Mouse (Mus musculus) left cerebral cortex, adult 2 months (tissue): ENCODE data around the gene Hist1h3f. TPM values are rescaled to one million over a fixed set of nuclear protein-coding genes. Genes with fewer than 3 reads are reported as not detected.
"Not testable (repeated sequence)": the region's sequence is repeated elsewhere in the genome, so short reads cannot be mapped to it uniquely, and the experiment has no call there.

Source experiments
- DNase-seq, 2 experiments: peaks; one replicate each; pipeline ENCODE4 v3.0.0; 2021 to 2022; ENCODE audit warnings: low spot score in 2 of 2, mixed read lengths in 1 of 2; ENCODE audit errors: extremely low spot score in 1 of 2
- H3K27ac ChIP-seq: fragments of 200-600 bp; 2 replicates; pipeline ENCODE4 v1.8.1; 2022
- H3K4me3 ChIP-seq: fragments of 200-600 bp; 2 replicates; pipeline ENCODE4 v1.8.1; 2022
- CTCF ChIP-seq: fragments of 200-600 bp; IDR thresholded peaks from 2 replicates; pipeline ENCODE4 v1.8.1; 2022; ENCODE audit warnings: antibody characterized with exemption, mild to moderate bottlenecking, moderate library complexity
- intact Hi-C: fragments of 180-260 bp; cut with DNase I; formaldehyde crosslinking; loops from one replicate; pipeline ENCODE4 v1.15.1; 2025
- total RNA-seq, 2 experiments: library from RNA; stranded (reverse); gene quantifications; 2 replicates each; pipeline ENCODE4 v1.2.3; 2021

Hist1h3f gene
- total RNA-seq, 2 experiments from 2014 or later = 12.9 to 15.5 TPM

- intact Hi-C loops = no loop called here
- TF ChIP-seq CTCF = no peak
- Histone ChIP-seq H3K27ac (no peak overlapping the region), H3K4me3 (no peak overlapping the region)
- DNase-seq = no peak
Measured at GRCm38 (mm10) chr13:23546694-23547093, 2.8 kb downstream of the Hist1h3f start.

GRCm38 (mm10) chr13:23550761-23551145 is 6.9 kb downstream of the Hist1h3f start:
- Histone ChIP-seq H3K4me3 (peak overlapping the region; percentile 53), H3K27ac (peak overlapping the region; percentile 72)
- no peak for TF ChIP-seq CTCF
- intact Hi-C loops = no loop called here
- no peak for DNase-seq

DNA sequence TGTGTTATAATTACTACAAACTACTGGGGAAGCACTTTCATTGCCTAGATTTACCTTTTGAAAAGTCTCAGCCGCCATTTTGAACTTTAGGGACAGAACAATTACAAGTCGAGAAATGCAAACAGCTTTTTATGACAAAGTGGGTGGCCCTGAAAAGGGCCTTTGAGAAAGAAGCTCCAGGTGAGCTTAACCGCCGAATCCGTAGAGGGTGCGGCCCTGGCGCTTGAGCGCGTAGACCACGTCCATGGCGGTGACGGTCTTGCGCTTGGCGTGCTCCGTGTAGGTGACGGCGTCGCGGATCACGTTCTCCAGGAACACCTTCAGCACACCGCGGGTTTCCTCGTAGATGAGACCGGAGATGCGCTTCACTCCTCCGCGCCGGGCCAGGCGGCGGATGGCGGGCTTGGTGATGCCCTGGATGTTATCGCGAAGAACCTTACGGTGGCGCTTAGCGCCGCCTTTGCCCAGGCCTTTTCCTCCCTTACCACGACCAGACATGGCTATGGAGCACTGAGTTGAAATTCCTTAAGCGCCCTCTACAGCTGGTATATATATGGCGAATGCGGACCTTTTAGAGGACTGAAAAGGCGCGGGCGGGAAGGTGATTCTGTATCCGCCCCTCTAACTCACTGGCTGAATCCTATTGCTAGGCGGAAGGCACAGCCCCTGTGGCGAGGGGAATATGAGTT is 7.4 kb downstream of the Hist1h3f start, which contains the start of gene Hist1h4f:
Hist1h4f (minus strand) TSS at position 503 of the 689 bp plus-strand sequence.
- TF ChIP-seq CTCF = peak; percentile 51
- peak; percentile 89 to 90 for DNase-seq
- Histone ChIP-seq H3K27ac (peak within 1 kb of the TSS; percentile 72), H3K4me3 (peak within 1 kb of the TSS; percentile 53)
- intact Hi-C loops = not testable (repeated sequence)

GRCm38 (mm10) chr13:23551931-23552914 is 8.4 kb downstream of the Hist1h3f start:
- H3K27ac ChIP-seq = peak overlapping the region; percentile 72
- H3K4me3 ChIP-seq = peak overlapping the region; percentile 53
- intact Hi-C loops = no loop called here
- no peak for DNase-seq
- no peak for TF ChIP-seq CTCF

DNA sequence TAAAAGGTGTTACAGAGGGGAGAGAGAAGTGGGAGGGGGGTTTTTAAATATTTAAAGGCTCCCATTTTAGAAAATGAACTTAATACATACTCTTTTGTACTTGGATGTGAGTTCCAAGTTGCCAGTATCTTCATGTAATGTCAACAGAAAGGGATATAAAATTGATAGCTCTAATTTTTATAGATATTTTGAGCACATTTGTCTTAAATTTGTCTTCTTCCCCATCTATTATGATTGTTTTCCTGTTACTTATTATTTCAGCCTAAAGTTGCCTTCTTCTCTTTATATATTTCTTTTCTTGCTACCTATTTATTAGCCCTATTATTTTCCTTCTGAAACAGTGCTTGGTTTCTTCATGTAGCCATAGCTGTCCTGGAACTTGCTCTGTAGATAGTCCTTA is 9.1 kb downstream of the Hist1h3f start, which contains the start of gene Hist1h1d:
Hist1h1d (plus strand) TSS at position 301 of the 400 bp plus-strand sequence.
- DNase-seq = no peak
- TF ChIP-seq CTCF = no peak
- no peak within 1 kb of the TSS for H3K4me3 ChIP-seq
- H3K27ac ChIP-seq = peak within 1 kb of the TSS; percentile 70; the same call in 1 of the 2 replicates
- intact Hi-C loops = no loop called here

- H3K4me3 ChIP-seq = peak overlapping the region; percentile 67
- no peak for TF ChIP-seq CTCF
- H3K27ac ChIP-seq = peak overlapping the region; percentile 70
- DNase-seq = no peak
- intact Hi-C loops = no loop called here
Measured at GRCm38 (mm10) chr13:23554393-23554792, 10.5 kb downstream of the Hist1h3f start.

- intact Hi-C loops = no loop called here
Measured at GRCm38 (mm10) chr13:23554925-23555838, 11.3 kb downstream of the Hist1h3f start.

DNA sequence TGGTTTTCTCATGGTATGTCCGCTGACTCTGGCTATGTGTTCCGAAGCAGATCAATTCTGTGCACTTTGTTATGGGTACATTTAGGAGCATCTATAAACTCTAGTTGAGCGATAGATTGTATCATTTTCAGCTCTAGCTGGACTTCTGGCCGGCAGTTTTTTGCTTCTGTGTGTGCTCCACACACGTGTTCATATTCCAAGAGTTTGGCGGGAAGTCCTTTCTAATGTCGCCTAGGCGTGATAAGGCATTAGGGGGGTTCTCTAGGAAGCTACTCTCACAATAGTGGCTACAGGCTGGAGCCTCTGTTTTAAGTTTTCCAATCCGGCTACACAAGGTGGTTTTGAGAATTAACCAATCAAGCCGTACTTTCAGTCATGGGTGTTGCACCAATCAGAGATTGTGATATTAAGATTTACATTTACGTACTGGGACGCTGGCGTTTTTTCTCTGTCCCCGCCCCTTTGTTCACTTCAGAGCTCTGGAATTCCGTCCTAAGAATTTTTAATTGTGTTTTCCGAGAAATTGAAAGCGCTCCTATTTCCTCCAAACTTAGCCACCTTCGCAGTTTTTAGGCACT is 12.1 kb downstream of the Hist1h3f start:
- Histone ChIP-seq H3K4me3 (peak overlapping the region; percentile 67), H3K27ac (peak overlapping the region; percentile 82)
- TF ChIP-seq CTCF = no peak
- peak; percentile 50 to 60 for DNase-seq
- intact Hi-C loops = no loop called here

More at GRCm38 (mm10) chr13:23554925-23555838, 11.3 kb downstream of the Hist1h3f start:
- TF ChIP-seq CTCF = no peak
- Histone ChIP-seq H3K4me3 (peak overlapping the region; percentile 67), H3K27ac (peak overlapping the region; percentile 70)
- DNase-seq = peak; percentile 71 to 79

GRCm38 (mm10) chr13:23556906-23557305 is 13.1 kb downstream of the Hist1h3f start:
- DNase-seq = no peak
- Histone ChIP-seq H3K4me3 (no peak overlapping the region), H3K27ac (no peak overlapping the region; the same call in 1 of the 2 replicates)
- TF ChIP-seq CTCF = no peak
- intact Hi-C loops = no loop called here

DNA sequence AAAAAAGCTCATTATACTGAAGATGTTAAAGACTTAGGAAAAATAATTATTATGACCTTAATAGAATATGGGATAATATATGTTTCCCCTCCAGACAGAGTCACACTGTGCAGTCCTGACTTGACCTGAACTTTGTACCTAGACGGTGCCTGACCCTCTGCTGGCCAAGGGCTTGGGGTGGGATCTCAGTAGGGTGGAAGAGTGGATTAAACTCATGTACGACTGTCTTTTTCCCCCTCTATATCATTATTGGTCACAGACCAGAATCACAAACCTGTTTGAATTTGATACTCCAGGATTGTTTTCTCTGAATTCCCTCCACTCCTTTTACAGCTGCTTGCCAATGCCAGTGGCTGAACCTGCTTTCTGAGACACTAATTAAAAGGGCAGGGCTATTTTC is 16.8 kb downstream of the Hist1h3f start:
- intact Hi-C loops, DNase-seq, H3K4me3 ChIP-seq, H3K27ac ChIP-seq: not testable (repeated sequence)

DNA sequence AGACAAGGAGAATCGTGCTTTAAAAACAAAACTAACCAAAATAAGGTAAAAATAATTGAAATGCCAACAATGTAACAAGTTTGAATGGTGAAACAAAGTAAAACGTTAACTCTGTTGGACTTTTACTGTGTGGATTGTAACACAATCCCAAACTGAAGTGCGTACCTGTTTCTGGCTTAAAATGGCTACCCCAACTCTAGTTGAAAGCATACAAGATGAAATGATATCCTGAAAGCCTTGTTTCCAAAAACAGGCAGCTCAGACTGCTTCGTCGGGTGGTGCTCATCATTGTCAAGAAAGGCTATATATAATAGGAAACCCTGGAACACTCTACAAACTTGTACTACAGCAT is 17.7 kb downstream of the Hist1h3f start:
- intact Hi-C loops, DNase-seq: not testable (repeated sequence)
- Histone ChIP-seq H3K4me3 (peak overlapping the region; percentile 71), H3K27ac (peak overlapping the region; percentile 96)

GRCm38 (mm10) chr13:23561883-23562659 is 18.2 kb downstream of the Hist1h3f start, which contains the start of gene Hist1h3e:
Gene Hist1h3e, minus strand, starts transcription at chr13:23562369.
- Histone ChIP-seq H3K4me3 (peak within 1 kb of the TSS; percentile 71), H3K27ac (peak within 1 kb of the TSS; percentile 96)
- DNase-seq = peak; percentile 91 to 95
- intact Hi-C loops = not testable (repeated sequence)
